Mouse (Mus musculus): ENCODE measurements around the gene Alkbh1. TPM values are rescaled to one million over a fixed set of nuclear protein-coding genes. Genes with fewer than 3 reads are reported as not detected.
A peak's percentile ranks its signal among the peaks of the same experiment; 100 is the strongest.

Gene Alkbh1
- polyA plus RNA-seq, 1 experiment from 2014 or later, result 35.0 TPM

- Histone ChIP-seq H3K4me3 (replicated peaks; ENCODE audit: low read depth, low read length) (no peak overlapping the region), H3K27ac (replicated peaks; ENCODE audit: low read depth, low read length) (no peak overlapping the region), H3K27me3 (ENCODE audit: control insufficient read depth, insufficient read depth, low read length) (no peaks in the 10 kb centered on the region), H3K4me2 (ENCODE audit: low read length) (no peak overlapping the region), H3K36me3 (ENCODE audit: control insufficient read depth, insufficient read depth, low read length) (peaks cover 78% of the 10 kb centered on the region), H3K9ac (replicated peaks; ENCODE audit: low read length) (no peak overlapping the region), H3K9me3 (ENCODE audit: control insufficient read depth, low read length) (no peaks in the 10 kb centered on the region), H3K4me1 (ENCODE audit: control insufficient read depth, insufficient read depth, low read length) (peaks cover 6% of the 10 kb centered on the region)
- no peak for DNase-seq
- 93% methylated on average over 9 of the region's 9 CpGs for WGBS
- ATAC-seq (ENCODE audit: low FRiP score, low TSS enrichment), result no peak
Measured at GRCm38 (mm10) chr12:87449456-87449855, 5.6 kb upstream of the Alkbh1 start.

DNA sequence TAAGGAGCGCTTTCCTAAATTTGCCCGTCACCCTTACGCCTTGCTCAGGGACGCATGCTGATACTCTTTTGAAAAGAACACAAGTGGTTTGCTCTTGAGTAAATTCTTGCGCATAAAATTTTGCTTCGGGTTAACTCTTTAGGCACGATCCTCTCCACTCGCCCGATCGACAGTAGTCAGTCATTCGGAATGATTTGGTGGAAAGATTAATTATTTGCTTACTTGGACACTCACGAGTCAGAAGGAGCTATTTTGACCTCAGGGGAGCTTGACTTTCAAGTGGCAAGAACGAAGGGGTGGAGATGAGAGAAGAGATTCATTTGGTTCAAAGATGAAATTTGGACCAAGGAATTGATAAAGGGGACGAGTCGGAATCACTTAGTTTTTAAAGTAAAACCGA lies 394 bp upstream of the Alkbh1 start:
- Histone ChIP-seq H3K4me3 (replicated peaks; ENCODE audit: low read depth, low read length) (peak overlapping the region; percentile 100), H3K4me1 (ENCODE audit: control insufficient read depth, insufficient read depth, low read length) (peaks cover 16% of the 10 kb centered on the region), H3K27ac (replicated peaks; ENCODE audit: low read depth, low read length) (no peak overlapping the region), H3K27me3 (ENCODE audit: control insufficient read depth, insufficient read depth, low read length) (no peaks in the 10 kb centered on the region), H3K36me3 (ENCODE audit: control insufficient read depth, insufficient read depth, low read length) (peaks cover 49% of the 10 kb centered on the region), H3K9me3 (ENCODE audit: control insufficient read depth, low read length) (no peaks in the 10 kb centered on the region), H3K4me2 (ENCODE audit: low read length) (peak overlapping the region; percentile 94), H3K9ac (replicated peaks; ENCODE audit: low read length) (peak overlapping the region; percentile 86; the same call in 1 of the 2 replicates)
- WGBS, result 5% methylated on average over 16 of the region's 16 CpGs
- ATAC-seq (ENCODE audit: low FRiP score, low TSS enrichment) (no peak), DNase-seq (no peak)

- Histone ChIP-seq H3K36me3 (ENCODE audit: control insufficient read depth, insufficient read depth, low read length) (peaks cover 49% of the 10 kb centered on the region), H3K4me3 (replicated peaks; ENCODE audit: low read depth, low read length) (peak overlapping the region; percentile 100), H3K27ac (replicated peaks; ENCODE audit: low read depth, low read length) (peak overlapping the region; percentile 83), H3K27me3 (ENCODE audit: control insufficient read depth, insufficient read depth, low read length) (no peaks in the 10 kb centered on the region), H3K4me2 (ENCODE audit: low read length) (peak overlapping the region; percentile 94), H3K9ac (replicated peaks; ENCODE audit: low read length) (peak overlapping the region; percentile 86), H3K9me3 (ENCODE audit: control insufficient read depth, low read length) (no peaks in the 10 kb centered on the region), H3K4me1 (ENCODE audit: control insufficient read depth, insufficient read depth, low read length) (peaks cover 16% of the 10 kb centered on the region)
- WGBS, result under 1% methylated on average over 33 of the region's 33 CpGs
- DNase-seq (peak; percentile 20), ATAC-seq (ENCODE audit: low FRiP score, low TSS enrichment) (peak; percentile 88)
Measured at GRCm38 (mm10) chr12:87443115-87443699, 610 bp downstream of the Alkbh1 start.

- Histone ChIP-seq H3K4me3 (replicated peaks; ENCODE audit: low read depth, low read length) (peak overlapping the region; percentile 100), H3K4me1 (ENCODE audit: control insufficient read depth, insufficient read depth, low read length) (peaks cover 16% of the 10 kb centered on the region), H3K9me3 (ENCODE audit: control insufficient read depth, low read length) (no peaks in the 10 kb centered on the region), H3K27ac (replicated peaks; ENCODE audit: low read depth, low read length) (no peak overlapping the region), H3K36me3 (ENCODE audit: control insufficient read depth, insufficient read depth, low read length) (peaks cover 49% of the 10 kb centered on the region), H3K27me3 (ENCODE audit: control insufficient read depth, insufficient read depth, low read length) (no peaks in the 10 kb centered on the region), H3K4me2 (ENCODE audit: low read length) (peak overlapping the region; percentile 94), H3K9ac (replicated peaks; ENCODE audit: low read length) (peak overlapping the region; percentile 86)
- WGBS, result 31% methylated on average over 12 of the region's 12 CpGs
- ATAC-seq (ENCODE audit: low FRiP score, low TSS enrichment) (no peak), DNase-seq (no peak)
Measured at GRCm38 (mm10) chr12:87442177-87443114, 1.4 kb downstream of the Alkbh1 start.

DNA sequence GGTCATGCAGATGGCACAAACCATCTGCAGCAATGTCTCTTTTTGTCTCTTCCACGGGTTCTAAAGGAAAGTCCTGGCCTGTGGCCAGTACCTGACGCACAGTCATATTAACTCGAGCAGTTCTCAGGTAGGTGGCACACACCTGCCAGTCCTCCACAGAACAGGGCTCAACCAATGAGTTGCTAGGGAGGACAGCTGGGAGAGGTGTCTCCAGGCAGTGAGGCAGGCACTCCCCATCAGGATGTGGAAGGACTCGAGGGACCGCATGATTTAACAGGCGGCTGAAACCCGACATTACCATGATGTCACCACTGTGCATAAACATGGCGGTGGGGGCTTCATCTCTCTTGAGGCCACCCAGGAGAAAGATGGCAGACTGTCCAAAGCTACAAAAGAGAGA lies 14.9 kb downstream of the Alkbh1 start:
- no peaks in the 10 kb centered on the region for H3K27me3 ChIP-seq (ENCODE audit: control insufficient read depth, insufficient read depth, low read length)
- no peaks in the 10 kb centered on the region for H3K9me3 ChIP-seq (ENCODE audit: control insufficient read depth, low read length)
- 89% methylated on average over 8 of the region's 8 CpGs for WGBS
- no peak for ATAC-seq (ENCODE audit: low FRiP score, low TSS enrichment)
- no peak overlapping the region for H3K9ac ChIP-seq (replicated peaks; ENCODE audit: low read length)
- no peak overlapping the region for H3K4me2 ChIP-seq (ENCODE audit: low read length)
- no peak for DNase-seq
- peaks cover 77% of the 10 kb centered on the region for H3K36me3 ChIP-seq (ENCODE audit: control insufficient read depth, insufficient read depth, low read length)
- no peak overlapping the region for H3K27ac ChIP-seq (replicated peaks; ENCODE audit: low read depth, low read length)
- H3K4me1 ChIP-seq (ENCODE audit: control insufficient read depth, insufficient read depth, low read length), result peaks cover 4% of the 10 kb centered on the region; the same call in 1 of the 2 replicates
- no peak overlapping the region for H3K4me3 ChIP-seq (replicated peaks; ENCODE audit: low read depth, low read length)

- Histone ChIP-seq H3K27me3 (ENCODE audit: control insufficient read depth, insufficient read depth, low read length) (no peaks in the 10 kb centered on the region), H3K4me3 (replicated peaks; ENCODE audit: low read depth, low read length) (no peak overlapping the region), H3K9ac (replicated peaks; ENCODE audit: low read length) (no peak overlapping the region), H3K4me2 (ENCODE audit: low read length) (no peak overlapping the region), H3K27ac (replicated peaks; ENCODE audit: low read depth, low read length) (no peak overlapping the region), H3K4me1 (ENCODE audit: control insufficient read depth, insufficient read depth, low read length) (peaks cover 4% of the 10 kb centered on the region; the same call in 1 of the 2 replicates), H3K9me3 (ENCODE audit: control insufficient read depth, low read length) (no peaks in the 10 kb centered on the region), H3K36me3 (ENCODE audit: control insufficient read depth, insufficient read depth, low read length) (peaks cover 71% of the 10 kb centered on the region)
- DNase-seq (no peak), ATAC-seq (ENCODE audit: low FRiP score, low TSS enrichment) (no peak)
- WGBS, result 84% methylated on average over 2 of the region's 2 CpGs
Measured at GRCm38 (mm10) chr12:87428295-87428694, 15.5 kb downstream of the Alkbh1 start.

- Histone ChIP-seq H3K9ac (replicated peaks; ENCODE audit: low read length) (no peak overlapping the region), H3K4me2 (ENCODE audit: low read length) (no peak overlapping the region), H3K27ac (replicated peaks; ENCODE audit: low read depth, low read length) (no peak overlapping the region), H3K36me3 (ENCODE audit: control insufficient read depth, insufficient read depth, low read length) (peaks cover 53% of the 10 kb centered on the region), H3K27me3 (ENCODE audit: control insufficient read depth, insufficient read depth, low read length) (no peaks in the 10 kb centered on the region), H3K9me3 (ENCODE audit: control insufficient read depth, low read length) (no peaks in the 10 kb centered on the region), H3K4me3 (replicated peaks; ENCODE audit: low read depth, low read length) (no peak overlapping the region), H3K4me1 (ENCODE audit: control insufficient read depth, insufficient read depth, low read length) (peaks cover 4% of the 10 kb centered on the region; the same call in 1 of the 2 replicates)
- DNase-seq (no peak), ATAC-seq (ENCODE audit: low FRiP score, low TSS enrichment) (no peak)
- WGBS, result 91% methylated on average over 5 of the region's 5 CpGs
Measured at GRCm38 (mm10) chr12:87426354-87427031, 17.3 kb downstream of the Alkbh1 start.

- Histone ChIP-seq H3K27ac (replicated peaks; ENCODE audit: low read depth, low read length) (peak overlapping the region; percentile 53), H3K4me2 (ENCODE audit: low read length) (no peak overlapping the region)
Measured at GRCm38 (mm10) chr12:87424516-87424915, 19.3 kb downstream of the Alkbh1 start.

More at GRCm38 (mm10) chr12:87424516-87424915, 19.3 kb downstream of the Alkbh1 start:
- Histone ChIP-seq H3K36me3 (ENCODE audit: control insufficient read depth, insufficient read depth, low read length) (peaks cover 33% of the 10 kb centered on the region), H3K9ac (replicated peaks; ENCODE audit: low read length) (no peak overlapping the region), H3K9me3 (ENCODE audit: control insufficient read depth, low read length) (no peaks in the 10 kb centered on the region), H3K4me3 (replicated peaks; ENCODE audit: low read depth, low read length) (no peak overlapping the region), H3K4me1 (ENCODE audit: control insufficient read depth, insufficient read depth, low read length) (peaks cover 8% of the 10 kb centered on the region), H3K27me3 (ENCODE audit: control insufficient read depth, insufficient read depth, low read length) (no peaks in the 10 kb centered on the region)
- DNase-seq, result peak; percentile 30
- peak; percentile 48; the same call in 1 of the 2 replicates for ATAC-seq (ENCODE audit: low FRiP score, low TSS enrichment)
- 17% methylated on average over 3 of the region's 3 CpGs for WGBS
